Mouse (Mus musculus): ENCODE data around the gene Cd22. TPM values are rescaled to one million over a fixed set of nuclear protein-coding genes. Genes with fewer than 3 reads are reported as not detected.

Cd22 gene
- polyA plus RNA-seq, 1 experiment from 2014 or later, result not detected

- no peak for ATAC-seq (ENCODE audit: extremely low read depth, insufficient number of reproducible peaks, low FRiP score, low TSS enrichment)
- Histone ChIP-seq H3K36me3 (no peaks in the 10 kb centered on the region), H3K9me3 (no peaks in the 10 kb centered on the region), H3K4me2 (no peak overlapping the region), H3K9ac (no peak overlapping the region), H3K4me1 (peaks cover 3% of the 10 kb centered on the region; the same call in 1 of the 2 replicates), H3K27ac (replicated peaks) (no peak overlapping the region), H3K27me3 (replicated peaks) (no peaks in the 10 kb centered on the region), H3K4me3 (no peak overlapping the region)
- 82% methylated on average over 3 of the region's 3 CpGs for WGBS
Measured at GRCm38 (mm10) chr7:30895217-30895616, 15.1 kb upstream of the Cd22 start.

DNA sequence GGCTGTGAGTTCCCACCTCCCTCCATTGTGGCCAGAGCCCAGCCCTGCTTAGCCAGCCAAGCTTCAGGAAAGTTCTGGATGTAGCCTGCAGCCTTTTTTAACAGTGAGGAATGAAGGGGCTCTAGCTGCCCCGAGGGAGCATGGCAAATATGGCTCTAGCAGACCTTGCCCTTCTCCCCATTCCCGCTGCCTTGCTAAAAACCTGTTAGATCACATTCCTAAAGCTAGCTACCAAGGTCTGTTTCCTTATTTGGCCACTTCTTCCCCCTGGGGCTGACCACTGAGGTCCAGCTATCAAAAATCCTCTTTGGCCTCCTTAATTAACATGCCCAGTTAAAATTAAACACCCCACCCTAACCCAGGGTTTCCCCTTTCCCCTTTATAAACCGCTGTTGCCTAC is 12.4 kb upstream of the Cd22 start:
- H3K27me3 ChIP-seq (replicated peaks), result no peaks in the 10 kb centered on the region
- H3K27ac ChIP-seq (replicated peaks), result no peak overlapping the region
- no peak overlapping the region for H3K9ac ChIP-seq
- no peak for ATAC-seq (ENCODE audit: extremely low read depth, insufficient number of reproducible peaks, low FRiP score, low TSS enrichment)
- WGBS, result 51% methylated on average over 3 of the region's 3 CpGs
- H3K4me3 ChIP-seq, result no peak overlapping the region
- no peak overlapping the region for H3K4me2 ChIP-seq
- H3K4me1 ChIP-seq, result peaks cover 3% of the 10 kb centered on the region; the same call in 1 of the 2 replicates
- no peaks in the 10 kb centered on the region for H3K36me3 ChIP-seq
- H3K9me3 ChIP-seq, result no peaks in the 10 kb centered on the region

DNA sequence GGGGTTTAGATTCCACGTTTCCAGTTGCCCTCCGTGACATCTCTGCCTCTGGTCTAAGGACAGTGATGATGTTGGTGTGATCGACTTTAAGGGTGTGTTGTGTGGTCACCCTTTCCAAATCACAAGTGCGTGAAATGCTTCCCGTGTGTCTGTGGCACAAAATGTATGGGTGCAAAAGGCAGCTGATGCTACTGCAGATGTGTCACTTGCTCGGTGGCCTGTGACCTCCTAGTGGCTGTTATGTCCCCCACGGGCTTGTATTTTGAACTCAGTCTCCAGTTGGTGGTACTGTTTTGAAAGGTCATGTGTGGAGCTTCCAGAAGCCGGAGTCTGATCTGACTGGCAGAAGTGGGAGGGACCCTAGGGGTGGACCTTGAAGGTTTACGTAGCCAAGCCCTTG is 11.6 kb upstream of the Cd22 start:
- no peak overlapping the region for H3K9ac ChIP-seq
- H3K36me3 ChIP-seq, result no peaks in the 10 kb centered on the region
- peaks cover 3% of the 10 kb centered on the region; the same call in 1 of the 2 replicates for H3K4me1 ChIP-seq
- H3K4me3 ChIP-seq, result no peak overlapping the region
- 79% methylated on average over 9 of the region's 9 CpGs for WGBS
- no peak for ATAC-seq (ENCODE audit: extremely low read depth, insufficient number of reproducible peaks, low FRiP score, low TSS enrichment)
- H3K9me3 ChIP-seq, result no peaks in the 10 kb centered on the region
- H3K4me2 ChIP-seq, result no peak overlapping the region
- H3K27me3 ChIP-seq (replicated peaks), result no peaks in the 10 kb centered on the region
- no peak overlapping the region for H3K27ac ChIP-seq (replicated peaks)

DNA sequence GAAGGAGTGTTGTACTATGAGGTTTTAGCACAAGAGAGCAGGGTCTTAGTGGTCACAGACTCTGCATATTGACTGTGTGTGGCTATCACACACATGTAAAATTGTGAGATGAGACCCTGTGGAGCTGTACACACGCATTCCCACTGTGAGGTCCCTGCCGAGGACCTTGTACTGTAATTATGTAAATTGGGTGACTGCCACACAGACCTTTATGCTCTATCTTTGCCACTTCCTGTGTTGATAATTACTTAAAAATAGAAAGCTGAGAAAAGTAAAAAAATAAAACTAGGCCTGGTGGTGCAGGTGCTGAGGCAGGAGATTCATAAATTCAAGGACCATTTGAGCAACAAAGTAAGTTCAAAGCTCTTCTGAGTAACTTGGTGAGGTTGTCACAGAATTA is 10.5 kb upstream of the Cd22 start:
- H3K4me3 ChIP-seq, result no peak overlapping the region
- H3K36me3 ChIP-seq, result no peaks in the 10 kb centered on the region
- H3K27ac ChIP-seq (replicated peaks), result no peak overlapping the region
- no peak overlapping the region for H3K4me2 ChIP-seq
- 48% methylated on average over 2 of the region's 2 CpGs for WGBS
- no peak overlapping the region for H3K9ac ChIP-seq
- no peaks in the 10 kb centered on the region for H3K9me3 ChIP-seq
- ATAC-seq (ENCODE audit: extremely low read depth, insufficient number of reproducible peaks, low FRiP score, low TSS enrichment), result no peak
- peaks cover 3% of the 10 kb centered on the region; the same call in 1 of the 2 replicates for H3K4me1 ChIP-seq
- no peaks in the 10 kb centered on the region for H3K27me3 ChIP-seq (replicated peaks)

DNA sequence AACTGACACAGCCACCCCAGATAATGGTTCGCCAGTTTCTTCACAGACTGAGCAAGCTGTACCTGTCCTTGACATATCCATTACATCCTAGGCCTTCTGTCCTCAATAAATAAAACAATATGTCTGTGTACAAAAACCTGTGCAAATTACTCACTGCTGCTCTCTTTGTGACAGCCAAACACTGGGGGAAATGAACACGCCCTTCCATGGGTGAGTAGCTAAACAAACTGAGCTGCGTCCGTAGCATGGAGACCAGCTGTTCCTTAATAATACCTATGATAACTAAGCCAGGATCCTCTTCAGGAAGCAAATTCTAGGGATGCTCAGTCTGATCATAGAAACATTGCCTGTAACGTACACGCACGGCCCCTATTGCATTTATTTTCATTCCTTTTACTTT is 8.6 kb upstream of the Cd22 start:
- H3K9ac ChIP-seq, result no peak overlapping the region
- no peaks in the 10 kb centered on the region for H3K27me3 ChIP-seq (replicated peaks)
- H3K4me1 ChIP-seq, result peaks cover 3% of the 10 kb centered on the region; the same call in 1 of the 2 replicates
- WGBS, result 80% methylated on average over 7 of the region's 7 CpGs
- H3K36me3 ChIP-seq, result no peaks in the 10 kb centered on the region
- H3K9me3 ChIP-seq, result no peaks in the 10 kb centered on the region
- no peak overlapping the region for H3K4me2 ChIP-seq
- no peak overlapping the region for H3K4me3 ChIP-seq
- no peak overlapping the region for H3K27ac ChIP-seq (replicated peaks)
- no peak for ATAC-seq (ENCODE audit: extremely low read depth, insufficient number of reproducible peaks, low FRiP score, low TSS enrichment)

- no peaks in the 10 kb centered on the region for H3K9me3 ChIP-seq
- no peaks in the 10 kb centered on the region for H3K27me3 ChIP-seq (replicated peaks)
- H3K9ac ChIP-seq, result no peak overlapping the region
- peaks cover 3% of the 10 kb centered on the region; the same call in 1 of the 2 replicates for H3K4me1 ChIP-seq
- WGBS, result 79% methylated on average over 14 of the region's 14 CpGs
- ATAC-seq (ENCODE audit: extremely low read depth, insufficient number of reproducible peaks, low FRiP score, low TSS enrichment), result no peak
- H3K4me3 ChIP-seq, result no peak overlapping the region
- no peak overlapping the region for H3K27ac ChIP-seq (replicated peaks)
- no peak overlapping the region for H3K4me2 ChIP-seq
- no peaks in the 10 kb centered on the region for H3K36me3 ChIP-seq
Measured at GRCm38 (mm10) chr7:30887568-30888188, 7.5 kb upstream of the Cd22 start.

DNA sequence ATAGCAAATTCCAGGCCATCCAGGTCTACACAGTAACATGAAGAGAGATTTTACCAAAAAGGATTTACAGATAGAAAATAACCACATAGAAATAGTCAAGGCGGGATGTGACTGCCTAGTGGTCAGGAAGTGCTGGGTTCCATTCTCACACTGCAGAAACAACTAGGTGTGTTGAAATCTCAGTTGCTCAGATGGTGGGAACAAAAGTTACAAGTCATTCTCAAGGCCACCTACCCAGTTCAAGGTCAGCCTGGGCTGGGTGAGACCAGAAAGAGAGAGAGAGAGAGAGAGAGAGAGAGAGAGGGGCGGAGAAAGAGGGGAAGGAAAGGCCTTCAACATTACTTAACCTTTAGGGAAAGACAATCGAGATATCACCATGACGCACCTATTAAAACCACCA is 6.7 kb upstream of the Cd22 start:
- 78% methylated on average over 4 of the region's 4 CpGs for WGBS
- H3K36me3 ChIP-seq, result no peaks in the 10 kb centered on the region
- H3K9ac ChIP-seq, result no peak overlapping the region
- peaks cover 3% of the 10 kb centered on the region; the same call in 1 of the 2 replicates for H3K4me1 ChIP-seq
- no peaks in the 10 kb centered on the region for H3K27me3 ChIP-seq (replicated peaks)
- no peak overlapping the region for H3K4me3 ChIP-seq
- no peak for ATAC-seq (ENCODE audit: extremely low read depth, insufficient number of reproducible peaks, low FRiP score, low TSS enrichment)
- no peak overlapping the region for H3K27ac ChIP-seq (replicated peaks)
- no peaks in the 10 kb centered on the region for H3K9me3 ChIP-seq
- H3K4me2 ChIP-seq, result no peak overlapping the region

GRCm38 (mm10) chr7:30884047-30884446 is 3.9 kb upstream of the Cd22 start:
- H3K4me3 ChIP-seq, result no peak overlapping the region
- H3K4me2 ChIP-seq, result no peak overlapping the region
- no peak overlapping the region for H3K9ac ChIP-seq
- 0 out of 2 replicates have a peak, but pooled peaks cover 5% of the 10 kb centered on the region for H3K27me3 ChIP-seq (replicated peaks)
- H3K36me3 ChIP-seq, result no peaks in the 10 kb centered on the region
- H3K4me1 ChIP-seq, result no peaks in the 10 kb centered on the region
- no peaks in the 10 kb centered on the region for H3K9me3 ChIP-seq
- no peak for ATAC-seq (ENCODE audit: extremely low read depth, insufficient number of reproducible peaks, low FRiP score, low TSS enrichment)
- H3K27ac ChIP-seq (replicated peaks), result no peak overlapping the region

DNA sequence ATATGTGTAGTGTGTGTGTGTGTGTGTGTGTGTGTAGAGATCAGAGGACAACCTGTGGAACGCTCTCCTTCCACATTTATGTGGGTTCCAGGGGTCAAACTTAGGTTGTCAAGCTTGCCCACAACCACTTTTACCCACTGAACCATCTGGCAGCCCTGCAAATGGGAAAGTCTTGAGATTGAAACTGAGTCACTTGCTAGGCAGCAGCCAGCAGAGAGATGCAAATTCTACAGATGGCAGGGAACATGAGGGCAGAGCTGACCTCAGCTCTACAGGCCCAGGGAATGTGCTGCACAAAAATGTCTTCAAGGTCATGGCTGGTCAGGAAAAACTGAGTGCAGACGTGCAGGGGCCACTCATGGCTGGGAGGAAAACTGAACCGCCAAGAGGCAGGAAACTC is 1.2 kb upstream of the Cd22 start:
- H3K27me3 ChIP-seq (replicated peaks), result 0 out of 2 replicates have a peak, but pooled peaks cover 14% of the 10 kb centered on the region
- no peak overlapping the region for H3K4me2 ChIP-seq
- ATAC-seq (ENCODE audit: extremely low read depth, insufficient number of reproducible peaks, low FRiP score, low TSS enrichment), result no peak
- no peaks in the 10 kb centered on the region for H3K36me3 ChIP-seq
- H3K27ac ChIP-seq (replicated peaks), result no peak overlapping the region
- 78% methylated on average over 3 of the region's 3 CpGs for WGBS
- H3K9ac ChIP-seq, result no peak overlapping the region
- no peak overlapping the region for H3K4me3 ChIP-seq
- H3K4me1 ChIP-seq, result no peaks in the 10 kb centered on the region
- H3K9me3 ChIP-seq, result no peaks in the 10 kb centered on the region

GRCm38 (mm10) chr7:30878950-30879349 is 1.2 kb downstream of the Cd22 start:
- H3K27me3 ChIP-seq (replicated peaks), result peaks cover 19% of the 10 kb centered on the region; the same call in 1 of the 2 replicates
- H3K36me3 ChIP-seq, result no peaks in the 10 kb centered on the region
- WGBS, result 72% methylated on average over 6 of the region's 6 CpGs
- H3K9me3 ChIP-seq, result no peaks in the 10 kb centered on the region
- H3K4me2 ChIP-seq, result no peak overlapping the region
- H3K27ac ChIP-seq (replicated peaks), result no peak overlapping the region
- no peaks in the 10 kb centered on the region for H3K4me1 ChIP-seq
- no peak overlapping the region for H3K4me3 ChIP-seq
- no peak overlapping the region for H3K9ac ChIP-seq
- ATAC-seq (ENCODE audit: extremely low read depth, insufficient number of reproducible peaks, low FRiP score, low TSS enrichment), result no peak

DNA sequence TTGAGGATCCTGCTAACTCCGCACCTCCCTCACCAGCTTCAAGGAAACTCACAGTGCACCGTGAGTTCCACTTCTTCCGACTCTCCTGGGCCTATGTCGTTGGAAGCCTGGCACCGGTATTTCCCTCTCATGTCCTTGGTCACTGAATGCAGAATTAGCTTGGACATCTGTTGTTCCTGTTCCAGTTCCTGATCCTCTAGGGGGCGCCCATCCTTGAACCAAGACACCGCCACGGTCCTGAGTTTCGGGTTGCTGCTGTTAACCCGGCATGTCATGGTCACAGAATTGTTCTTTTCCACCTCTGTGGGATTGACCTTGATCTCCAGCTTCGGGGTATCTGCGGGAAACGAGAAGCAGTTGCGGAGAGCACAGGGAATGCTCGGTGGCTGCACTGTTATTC is 7.1 kb downstream of the Cd22 start:
- Histone ChIP-seq H3K27ac (replicated peaks) (no peak overlapping the region), H3K9ac (no peak overlapping the region), H3K27me3 (replicated peaks) (peaks cover 41% of the 10 kb centered on the region), H3K4me3 (peak overlapping the region; percentile 20; the same call in 1 of the 2 replicates), H3K4me1 (no peaks in the 10 kb centered on the region), H3K36me3 (no peaks in the 10 kb centered on the region), H3K9me3 (no peaks in the 10 kb centered on the region), H3K4me2 (peak overlapping the region; percentile 53)
- no peak for ATAC-seq (ENCODE audit: extremely low read depth, insufficient number of reproducible peaks, low FRiP score, low TSS enrichment)
- WGBS, result 17% methylated on average over 15 of the region's 15 CpGs

DNA sequence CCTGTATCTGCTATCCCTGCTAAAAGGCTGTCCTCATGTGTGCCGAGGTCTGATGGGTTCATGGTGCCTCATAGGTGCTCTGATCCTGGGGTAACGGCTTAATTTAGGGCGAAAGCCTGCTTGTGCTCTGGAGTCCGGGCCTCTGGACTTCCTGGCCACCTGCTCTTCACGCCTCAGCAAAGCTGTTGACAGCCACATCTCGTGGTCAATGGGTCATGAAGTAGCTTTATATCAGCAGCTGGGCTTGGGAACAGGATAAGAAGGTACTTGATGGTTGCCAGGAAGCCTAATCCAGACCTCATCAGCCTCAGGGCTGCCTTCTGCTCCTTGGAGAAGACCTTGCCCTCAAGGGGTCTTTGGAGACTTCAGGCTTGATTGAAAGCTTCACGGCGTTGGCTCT is 16.8 kb downstream of the Cd22 start:
- H3K4me3 ChIP-seq, result no peak overlapping the region
- H3K36me3 ChIP-seq, result no peaks in the 10 kb centered on the region
- peaks cover 11% of the 10 kb centered on the region; the same call in 1 of the 2 replicates for H3K4me1 ChIP-seq
- H3K27ac ChIP-seq (replicated peaks), result no peak overlapping the region
- no peaks in the 10 kb centered on the region for H3K9me3 ChIP-seq
- WGBS, result 42% methylated on average over 8 of the region's 8 CpGs
- peaks cover 77% of the 10 kb centered on the region for H3K27me3 ChIP-seq (replicated peaks)
- H3K9ac ChIP-seq, result no peak overlapping the region
- ATAC-seq (ENCODE audit: extremely low read depth, insufficient number of reproducible peaks, low FRiP score, low TSS enrichment), result no peak
- no peak overlapping the region for H3K4me2 ChIP-seq
